Mouse (Mus musculus): ENCODE data around the gene Krt2.

The Krt2 gene

GRCm38 (mm10) chr15:101817875-101818274 lies at the start of gene Krt2:
Gene Krt2, minus strand, starts transcription at chr15:101818169.
- DNase-seq (ENCODE audit: low read depth, low spot score): no peak

DNA sequence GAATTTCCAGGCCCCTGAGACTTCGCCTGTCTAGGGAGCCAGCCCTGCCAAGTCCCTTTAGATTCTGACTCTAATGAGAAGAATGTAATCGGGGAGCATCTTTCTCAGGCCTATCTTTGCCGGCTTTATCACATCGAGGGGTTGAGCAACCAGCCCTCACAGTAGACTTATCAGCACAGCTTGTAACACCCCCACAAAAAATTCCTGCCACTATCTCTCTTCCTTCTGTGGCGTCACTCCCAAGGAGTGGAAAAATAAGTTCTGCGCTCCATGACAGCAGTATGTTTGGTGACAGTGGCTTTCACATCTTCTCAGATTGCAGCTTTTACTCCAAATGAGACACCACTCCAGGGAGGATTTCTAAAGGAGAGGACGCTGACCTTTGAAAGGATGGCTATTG lies 48.8 kb upstream of the Krt2 start:
- DNase-seq (ENCODE audit: low read depth, low spot score): no peak

DNA sequence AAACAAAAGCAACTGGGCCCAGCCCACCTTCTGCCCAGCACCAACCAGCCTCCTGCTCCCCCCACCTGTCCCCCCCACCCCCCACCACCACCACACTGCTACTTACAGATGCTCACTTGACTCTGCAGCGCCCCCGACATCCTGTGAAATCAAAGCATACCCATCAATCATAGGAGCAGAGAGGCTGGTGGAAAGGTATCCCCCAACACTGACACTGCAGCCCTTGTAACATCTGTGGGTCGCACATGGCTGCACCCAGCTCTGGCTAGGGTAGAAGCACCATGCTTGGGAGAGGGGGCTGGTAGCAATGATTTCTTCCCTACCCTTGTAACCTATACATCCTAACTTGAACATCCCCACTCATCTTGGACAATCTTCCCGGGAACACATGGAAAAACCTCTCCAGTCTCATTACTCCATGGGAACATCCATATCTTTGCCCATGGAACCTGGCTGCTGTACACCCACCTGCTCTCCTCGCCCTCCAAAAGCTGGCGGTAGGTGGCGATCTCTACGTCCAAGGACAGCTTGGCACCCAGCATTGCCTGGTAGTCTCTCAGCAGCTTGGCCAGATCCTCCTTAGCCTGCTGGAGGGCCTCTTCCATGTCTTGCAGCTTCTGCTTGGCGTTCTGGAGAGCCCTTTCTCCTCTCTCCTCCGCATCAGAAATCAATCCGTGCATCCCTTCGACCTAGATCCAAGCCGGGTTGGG lies 42.6 kb upstream of the Krt2 start:
- DNase-seq (ENCODE audit: low read depth, low spot score): no peak

DNA sequence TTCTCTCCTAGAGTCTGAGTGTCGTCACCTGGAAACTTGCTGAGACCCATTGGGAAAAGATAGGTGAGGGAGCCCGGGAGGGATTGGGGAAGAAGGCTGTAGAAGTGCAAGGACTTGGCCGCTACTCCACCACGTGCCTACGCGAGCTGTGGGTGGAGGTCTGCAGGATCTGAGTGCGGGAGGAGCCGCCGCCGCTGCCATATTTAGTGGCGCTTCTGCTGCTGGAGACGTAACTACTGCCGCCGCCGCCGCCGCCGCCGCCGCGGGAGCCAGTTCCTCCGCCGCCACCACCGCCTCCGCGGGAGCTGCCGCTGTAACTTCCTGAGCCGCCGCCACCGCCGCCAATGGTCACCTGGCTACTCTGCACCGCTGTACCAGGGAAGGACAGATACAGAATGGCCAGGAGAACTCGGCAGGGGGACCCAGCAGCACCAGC lies 41.8 kb upstream of the Krt2 start:
- DNase-seq (ENCODE audit: low read depth, low spot score): no peak

- no peak for DNase-seq (ENCODE audit: low read depth, low spot score)
Observed at GRCm38 (mm10) chr15:101858673-101859425, 40.9 kb upstream of the Krt2 start.

DNA sequence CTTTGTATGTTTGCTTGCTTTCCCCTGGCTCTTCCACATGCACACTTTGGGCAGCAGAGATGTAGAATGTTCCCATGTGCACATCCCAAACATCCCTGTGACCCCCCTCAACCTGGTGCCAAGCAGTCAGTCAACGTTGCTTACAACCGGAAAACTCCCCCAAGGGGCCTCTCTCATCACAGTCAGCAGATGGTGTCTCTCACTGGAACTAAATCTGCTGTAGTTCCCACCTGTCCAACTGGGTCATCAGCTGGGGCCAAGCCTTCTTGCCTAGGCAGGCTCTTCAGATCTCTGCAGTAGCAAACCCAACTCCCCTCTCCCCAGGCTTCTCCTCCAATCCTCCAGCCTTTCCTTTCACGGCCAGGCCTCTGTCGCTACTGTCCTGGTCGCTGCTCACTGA lies 38.7 kb upstream of the Krt2 start:
- no peak for DNase-seq (ENCODE audit: low read depth, low spot score)

DNA sequence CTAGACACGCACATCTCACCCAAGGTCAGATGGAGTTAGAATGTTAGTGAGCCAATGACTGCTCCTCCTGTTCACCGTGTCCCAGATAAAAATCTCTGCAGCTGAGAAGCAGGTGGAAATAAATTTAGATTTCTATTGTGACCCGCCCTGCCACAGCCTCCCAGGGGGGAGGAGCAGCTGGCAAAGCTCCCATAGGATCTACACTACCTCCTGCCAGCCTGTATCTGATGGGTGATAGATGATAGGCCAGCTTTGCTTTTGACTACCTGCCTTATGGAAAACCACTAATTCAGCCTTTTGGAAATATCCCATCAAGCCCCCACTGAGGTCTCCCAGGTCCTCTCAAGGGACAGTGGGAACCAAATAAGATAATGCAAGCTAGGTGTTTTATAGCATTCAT lies 37.8 kb upstream of the Krt2 start:
- DNase-seq (ENCODE audit: low read depth, low spot score): no peak

- DNase-seq (ENCODE audit: low read depth, low spot score): no peak
Observed at GRCm38 (mm10) chr15:101854294-101854693, 36.3 kb upstream of the Krt2 start.

- DNase-seq (ENCODE audit: low read depth, low spot score): no peak
Observed at GRCm38 (mm10) chr15:101852571-101852970, 34.6 kb upstream of the Krt2 start.

DNA sequence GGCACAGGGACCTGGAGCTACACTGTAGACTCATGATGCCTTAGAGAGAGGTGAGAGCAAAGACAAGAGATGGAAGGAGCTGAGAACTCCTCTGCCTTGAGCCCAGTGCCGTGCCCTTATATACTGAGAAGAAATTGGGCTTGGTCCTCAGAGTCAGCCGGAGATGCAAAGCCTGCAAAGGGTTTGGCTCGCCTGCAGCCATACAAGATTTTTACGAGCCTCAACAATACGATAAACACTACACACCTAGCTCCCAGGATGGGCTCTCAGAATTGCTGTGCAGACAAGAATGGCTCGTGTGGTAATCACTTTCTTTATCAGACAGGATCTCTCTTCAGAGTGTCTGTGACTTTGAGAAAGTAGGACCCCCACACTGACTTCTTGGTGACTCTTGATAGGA lies 32.7 kb upstream of the Krt2 start, which contains the start of gene Krt1:
Gene Krt1 (minus strand): TSS at position 101 of the 400 bp plus-strand sequence.
- DNase-seq (ENCODE audit: low read depth, low spot score): no peak

GRCm38 (mm10) chr15:101845971-101846403 lies 28.0 kb upstream of the Krt2 start:
- DNase-seq (ENCODE audit: low read depth, low spot score): peak; percentile 20

GRCm38 (mm10) chr15:101843192-101843591 lies 25.2 kb upstream of the Krt2 start:
- no peak for DNase-seq (ENCODE audit: low read depth, low spot score)

DNA sequence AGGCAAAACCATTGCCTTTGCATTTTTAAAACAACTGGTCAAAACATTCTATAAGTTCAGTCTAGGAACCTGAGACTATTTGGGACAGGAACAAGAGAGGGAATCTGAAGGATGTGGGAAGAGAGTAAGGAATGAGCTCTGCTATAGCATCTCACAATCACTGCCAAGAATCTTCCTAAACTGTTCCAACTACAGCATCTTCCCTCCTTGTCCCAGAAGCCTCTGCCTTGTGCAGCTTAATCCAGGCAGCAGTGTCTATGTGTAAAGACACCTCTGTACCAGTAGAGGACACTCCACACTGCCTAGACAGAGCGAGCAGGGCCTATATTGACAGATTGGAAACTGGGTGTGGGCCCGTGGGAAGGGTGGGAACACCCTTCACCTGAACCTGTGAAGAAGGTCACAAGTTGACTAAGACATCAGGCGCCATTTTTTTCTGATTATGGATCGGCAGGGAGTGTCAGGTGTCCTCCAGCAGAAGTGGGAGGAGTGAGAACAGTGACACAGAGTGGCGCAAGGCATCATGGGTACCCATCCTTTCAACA lies 16.9 kb upstream of the Krt2 start:
- DNase-seq (ENCODE audit: low read depth, low spot score): no peak

- no peak for DNase-seq (ENCODE audit: low read depth, low spot score)
Observed at GRCm38 (mm10) chr15:101833131-101833530, 15.2 kb upstream of the Krt2 start.

- no peak for DNase-seq (ENCODE audit: low read depth, low spot score)
Observed at GRCm38 (mm10) chr15:101829441-101829840, 11.5 kb upstream of the Krt2 start.

DNA sequence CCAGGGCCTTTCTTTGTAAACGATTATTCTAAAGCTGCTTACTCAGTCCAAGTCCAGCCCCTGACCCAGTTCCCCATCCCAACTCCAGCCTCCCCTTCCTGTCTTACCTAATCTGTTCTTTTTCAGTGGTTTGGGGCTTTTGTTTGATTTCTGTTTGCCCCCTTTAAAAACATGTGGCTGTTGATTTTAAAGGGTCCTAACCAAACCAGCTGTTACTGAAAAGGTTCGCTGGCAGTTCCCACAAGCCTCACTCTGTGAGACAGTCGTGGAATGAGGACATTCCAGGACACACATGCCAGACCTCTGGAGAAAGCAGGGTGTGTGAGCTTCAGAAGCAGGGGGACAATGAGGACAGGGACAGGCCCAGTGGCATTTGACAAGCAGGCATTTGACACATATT lies 3.8 kb upstream of the Krt2 start:
- no peak for DNase-seq (ENCODE audit: low read depth, low spot score)

DNA sequence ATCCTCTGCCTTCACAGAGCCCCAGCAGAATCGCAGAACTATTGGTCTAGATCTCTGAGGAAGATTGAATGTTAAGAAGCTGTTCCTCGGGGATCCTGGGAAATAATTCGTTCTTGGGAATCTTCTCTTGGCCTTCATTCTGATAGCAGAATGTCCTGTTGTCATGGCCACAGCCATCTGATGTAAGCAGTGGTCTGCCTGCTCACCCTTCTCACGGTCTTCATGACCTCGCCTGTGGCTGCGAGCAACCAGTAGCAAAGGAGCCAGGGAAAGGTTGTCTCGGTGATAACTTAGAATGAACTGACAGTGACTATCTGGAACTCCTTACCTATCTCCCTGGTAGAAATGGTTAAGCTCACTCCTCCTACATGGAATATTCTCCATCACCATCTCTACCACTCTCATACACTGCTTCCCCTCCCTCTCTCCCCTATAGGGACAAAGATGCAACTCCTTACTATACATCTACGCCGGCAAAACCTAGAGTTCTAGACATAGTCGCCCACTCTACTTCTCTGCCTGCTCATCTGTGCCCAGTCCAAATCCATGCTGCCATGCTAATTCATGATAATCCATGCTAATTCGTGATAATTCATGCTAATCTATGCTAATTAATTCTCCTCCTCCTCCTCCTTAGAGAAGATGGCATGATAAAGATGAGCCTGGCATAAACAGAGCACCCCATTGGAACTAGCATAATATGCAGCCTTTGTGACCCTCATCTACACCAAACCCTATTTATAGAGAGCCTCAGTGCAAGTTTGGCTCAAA lies 14.7 kb downstream of the Krt2 start:
- peak; percentile 6 for DNase-seq (ENCODE audit: low read depth, low spot score)

GRCm38 (mm10) chr15:101802296-101802835 lies 15.6 kb downstream of the Krt2 start, which contains the start of gene Krt73:
Gene Krt73, minus strand, starts transcription at chr15:101802346.
- no peak for DNase-seq (ENCODE audit: low read depth, low spot score)

- DNase-seq (ENCODE audit: low read depth, low spot score): no peak
Observed at GRCm38 (mm10) chr15:101790867-101791266, 27.1 kb downstream of the Krt2 start.

GRCm38 (mm10) chr15:101786360-101786759 lies 31.6 kb downstream of the Krt2 start, which contains the start of gene Krt72:
Gene Krt72, minus strand, starts transcription at chr15:101786460.
- no peak for DNase-seq (ENCODE audit: low read depth, low spot score)

DNA sequence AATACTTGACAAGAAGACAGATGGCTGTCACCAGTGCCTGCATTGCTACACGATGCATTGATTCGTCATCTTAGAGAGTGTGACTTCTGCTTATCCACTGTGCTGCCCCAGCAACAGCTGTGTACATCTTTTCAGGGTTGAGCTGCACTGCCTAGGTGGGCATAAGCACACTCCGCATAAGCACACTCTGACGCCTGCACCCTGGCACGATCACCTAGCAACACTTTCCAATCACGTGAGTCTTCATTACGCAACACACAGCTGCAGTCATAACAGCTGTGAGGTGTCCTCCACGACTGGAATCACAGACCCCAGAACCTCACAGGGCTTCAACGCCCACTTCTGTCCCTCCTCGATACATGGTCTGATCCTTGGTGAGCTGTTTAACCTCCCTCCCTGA lies 44.5 kb downstream of the Krt2 start:
- no peak for DNase-seq (ENCODE audit: low read depth, low spot score)

DNA sequence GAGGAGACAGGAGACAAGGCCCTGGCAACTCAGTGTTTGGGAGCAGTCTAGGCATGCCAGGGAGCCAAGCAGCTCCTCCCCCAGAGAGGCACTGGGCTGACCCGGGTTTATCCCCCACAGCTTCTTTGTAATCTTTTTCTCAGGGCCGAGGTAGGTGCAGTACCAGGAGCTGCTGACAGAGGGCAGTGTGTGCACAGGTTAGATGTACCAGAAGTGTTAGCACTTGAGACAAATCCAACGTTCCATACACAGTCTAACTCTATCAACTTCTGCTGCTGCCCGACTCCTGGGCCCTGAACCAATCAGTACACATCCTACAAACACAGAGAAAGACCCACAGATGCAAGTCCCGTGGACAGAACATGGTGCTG lies 45.3 kb downstream of the Krt2 start:
- DNase-seq (ENCODE audit: low read depth, low spot score): peak; percentile 89

Data from mesoderm, embryonic 11.5 days (tissue).